Mouse (Mus musculus) brain, embryonic 14.5 days (tissue): Measurements from ENCODE around the gene Tgoln1.

ENCODE experiments used
- CTCF ChIP-seq: fragments of 200-500 bp; IDR thresholded peaks from 2 replicates; pipeline ENCODE4 v1.5.1; 2012; ENCODE audit warnings: inconsistent platforms, mild to moderate bottlenecking, moderate library complexity, borderline replicate concordance; ENCODE audit not compliant: insufficient read depth, insufficient read length; ENCODE audit errors: extremely low read depth
- POLR2A ChIP-seq: fragments of 200-500 bp; IDR thresholded peaks from 2 replicates; pipeline ENCODE4 v1.6.1; 2012; ENCODE audit warnings: mild to moderate bottlenecking, inconsistent platforms, borderline replicate concordance; ENCODE audit not compliant: poor library complexity, insufficient read depth, insufficient read length, severe bottlenecking; ENCODE audit errors: extremely low read depth

DNA sequence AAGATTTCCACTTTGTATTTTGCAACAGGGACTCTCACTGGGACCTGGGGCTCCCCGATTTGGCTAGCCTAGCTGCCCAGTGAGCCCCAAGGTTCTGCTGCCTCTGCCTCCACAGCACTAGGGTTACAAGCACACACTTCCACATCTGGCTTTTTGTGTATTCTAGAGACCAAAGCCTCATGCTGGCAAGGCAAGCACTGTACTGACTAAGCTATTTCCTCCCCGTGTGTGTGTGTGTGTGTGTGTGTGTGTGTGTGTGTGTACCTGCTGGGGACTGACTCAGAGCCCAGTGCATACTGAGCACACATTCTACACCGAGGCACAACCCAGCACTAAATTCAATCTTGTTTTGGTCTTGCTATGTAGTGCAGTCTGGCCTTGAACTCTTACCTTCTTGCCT is 30.1 kb downstream of the Tgoln1 start:
- no peak for TF ChIP-seq CTCF
- no peak for TF ChIP-seq POLR2A
